Mouse (Mus musculus) CD8-positive naive resting alpha-beta T cell, adult 57 days (primary cell): ENCODE measurements around the gene Spata1. TPM values are rescaled to one million over a fixed set of nuclear protein-coding genes. Genes with fewer than 3 reads are reported as not detected.

Experiments
- total RNA-seq: library from RNA; stranded (reverse); gene quantifications from one replicate; pipeline ENCODE4 v1.2.4, GENCODE M21; 2023

Spata1 gene
- total RNA-seq, result 8.8 TPM

GRCm38 (mm10) chr3:146499431-146500002 is at the start of gene Spata1, which contains the start of gene Gng5:
Gene Spata1, minus strand, starts transcription at chr3:146499753.
Gene Gng5, plus strand, starts transcription at chr3:146499807.

GRCm38 (mm10) chr3:146520798-146521651 is 21.5 kb upstream of the Spata1 start, which contains the start of gene Rpf1:
Gene Rpf1, minus strand, starts transcription at chr3:146521429.

GRCm38 (mm10) chr3:146449745-146450250 is 49.8 kb downstream of the Spata1 start, which contains the start of gene Ctbs:
Gene Ctbs, plus strand, starts transcription at chr3:146449795.

Other genes with a start within 250 kb of the Spata1 start
- gene Ssx2ip, start 95.1 kb downstream of the Spata1 start, total RNA-seq, result 4.4 TPM
- gene Ctbs, start 50.0 kb downstream of the Spata1 start, total RNA-seq, result 11.4 TPM
- gene Gng5, start 54 bp upstream of the Spata1 start, total RNA-seq, result 143 TPM
- gene Rpf1, start 21.7 kb upstream of the Spata1 start, total RNA-seq, result 108 TPM
- not detected for gene Uox, start 70.7 kb upstream of the Spata1 start, total RNA-seq
- gene Dnase2b, start 115.8 kb upstream of the Spata1 start, total RNA-seq, result not detected
- not detected for gene 4930503B20Rik, start 151.6 kb upstream of the Spata1 start, total RNA-seq
- not detected for gene Samd13, start 185.8 kb upstream of the Spata1 start, total RNA-seq